Mouse (Mus musculus): ENCODE measurements around the gene Prdm1. TPM values are rescaled to one million over a fixed set of nuclear protein-coding genes. Genes with fewer than 3 reads are reported as not detected.

Prdm1 gene
- total RNA-seq, 2 experiments from 2014 or later: 0.53 to 1.1 TPM

DNA sequence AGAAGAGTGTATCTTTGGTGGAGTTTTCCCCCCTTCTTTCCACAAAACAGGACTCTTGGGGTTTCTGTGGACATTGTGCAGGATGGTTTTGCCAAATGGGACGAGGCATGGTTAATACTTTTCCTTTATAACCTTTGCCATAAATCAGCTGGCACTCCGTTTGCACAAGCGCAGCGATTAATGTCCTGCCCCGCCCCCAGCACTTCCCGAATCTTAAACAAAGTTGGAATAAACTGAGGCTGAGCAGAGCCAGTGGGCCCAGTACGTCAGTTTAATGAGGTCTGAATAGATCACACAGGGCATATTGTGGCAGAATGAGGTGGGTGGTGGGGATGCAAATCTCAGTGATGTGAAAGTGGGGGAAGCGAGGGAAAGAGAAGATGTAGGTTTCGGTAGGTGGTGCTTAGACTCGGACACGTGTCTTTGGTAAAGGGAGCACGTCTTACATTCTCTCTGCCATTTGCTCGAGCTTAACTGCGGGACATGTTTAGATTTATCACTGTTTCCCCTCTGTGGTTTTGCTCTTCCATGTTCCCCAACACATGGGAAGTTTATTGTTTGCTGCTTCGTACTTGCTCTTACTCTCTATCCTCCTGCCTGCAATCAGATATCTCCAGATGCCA, 28.3 kb downstream of the Prdm1 start:
- intact Hi-C loops (cut with DNase I): no loop called here
- DNase-seq (ENCODE audit: low spot score in 2 of 2): no peak

DNA sequence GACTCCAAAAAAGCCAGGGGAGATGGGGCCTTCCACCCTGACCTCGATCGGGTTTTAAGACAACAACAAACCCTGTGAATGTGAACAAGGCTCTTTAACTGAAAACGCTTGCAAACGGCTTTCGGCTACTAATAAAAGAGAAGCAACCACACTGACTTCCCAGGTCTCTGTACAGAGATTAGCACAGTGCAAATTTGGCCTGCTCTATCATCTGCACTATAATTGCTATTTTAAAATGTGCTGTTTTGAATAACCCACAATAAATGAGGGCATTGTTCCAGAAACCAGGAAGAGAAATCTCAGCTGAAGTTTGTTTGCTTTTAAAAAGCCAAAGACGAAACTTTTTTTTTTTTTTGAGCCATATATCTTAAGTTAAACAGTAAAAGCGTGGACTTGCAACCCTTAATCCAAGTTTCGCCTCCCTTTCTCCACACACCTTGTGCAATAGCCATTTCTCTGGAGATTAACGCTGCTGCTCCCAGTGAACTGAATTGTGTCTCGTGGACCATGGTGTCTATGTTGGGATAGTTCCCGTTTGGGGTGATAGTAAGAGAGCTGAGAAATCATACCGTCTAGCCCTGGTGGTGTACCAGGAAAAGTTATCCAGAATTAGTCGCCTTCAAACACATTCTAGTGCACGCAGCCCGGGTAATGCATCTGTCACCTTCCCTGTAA, 34.3 kb downstream of the Prdm1 start:
- intact Hi-C loops (cut with DNase I): no loop called here
- no peak for DNase-seq (ENCODE audit: low spot score in 2 of 2)

DNA sequence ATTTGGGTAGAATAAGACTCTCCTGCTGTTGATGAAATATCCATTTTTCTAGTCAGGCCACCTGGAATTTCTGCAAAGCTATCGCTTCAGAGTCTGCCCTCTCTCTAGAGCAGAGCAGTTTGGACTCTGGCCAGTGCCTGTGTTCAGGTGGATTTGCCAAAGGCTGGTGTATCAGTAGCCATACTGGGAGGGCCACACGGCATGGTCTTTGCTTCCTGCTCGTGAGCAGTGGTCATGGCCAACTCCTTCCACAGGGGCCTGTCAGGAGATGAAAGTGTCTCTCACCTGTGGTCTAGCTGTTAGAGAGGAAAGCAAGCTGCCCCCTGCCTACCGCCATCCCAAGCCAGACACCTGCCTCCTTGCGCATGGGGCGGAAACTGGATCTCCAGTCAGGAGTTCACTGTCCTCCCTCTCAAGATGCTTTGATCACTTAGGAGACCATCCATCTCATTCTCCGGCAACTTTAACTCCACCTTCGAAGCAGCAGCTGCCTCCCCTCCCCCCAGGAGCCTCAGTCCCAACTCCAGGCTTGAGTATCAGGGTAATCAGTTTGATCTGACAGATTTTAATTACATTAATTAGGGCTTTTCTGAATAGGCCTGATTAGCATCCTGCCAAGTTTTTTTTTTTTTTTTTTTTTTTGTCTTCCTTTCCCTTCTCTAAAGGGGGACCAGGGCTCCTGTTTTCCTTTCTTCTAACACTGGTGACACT, 35.3 kb downstream of the Prdm1 start:
- intact Hi-C loops (cut with DNase I): no loop called here

DNA sequence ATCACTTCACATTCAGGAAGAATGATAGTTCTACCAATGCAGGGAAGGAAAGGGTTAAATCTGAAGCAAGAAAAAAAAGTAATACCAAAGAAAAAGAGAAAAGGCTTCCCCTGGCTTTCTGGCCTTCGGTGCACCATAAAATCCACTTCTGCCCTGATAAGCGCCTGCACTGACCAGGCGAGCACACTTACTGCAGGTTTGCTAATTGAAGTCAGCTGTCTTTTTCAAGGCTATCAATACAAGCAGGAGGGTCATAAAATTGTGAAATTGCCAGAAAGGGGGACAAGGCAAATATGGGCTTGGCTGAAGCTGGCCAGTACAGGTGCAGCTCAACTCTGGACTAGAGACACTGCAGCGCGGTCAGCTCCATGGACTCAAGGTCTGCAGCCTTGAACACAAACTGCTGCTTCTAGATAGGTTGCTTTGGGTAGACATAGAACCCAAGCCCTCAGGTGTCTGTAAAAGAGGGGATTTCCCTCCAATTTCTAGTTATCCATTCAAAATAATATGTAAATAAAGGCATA, 37.3 kb downstream of the Prdm1 start:
- intact Hi-C loops (cut with DNase I): no loop called here
- DNase-seq (ENCODE audit: low spot score in 2 of 2): no peak

More for the DNA sequence above, 35.3 kb downstream of the Prdm1 start:
- no peak for DNase-seq (ENCODE audit: low spot score in 2 of 2)

DNA sequence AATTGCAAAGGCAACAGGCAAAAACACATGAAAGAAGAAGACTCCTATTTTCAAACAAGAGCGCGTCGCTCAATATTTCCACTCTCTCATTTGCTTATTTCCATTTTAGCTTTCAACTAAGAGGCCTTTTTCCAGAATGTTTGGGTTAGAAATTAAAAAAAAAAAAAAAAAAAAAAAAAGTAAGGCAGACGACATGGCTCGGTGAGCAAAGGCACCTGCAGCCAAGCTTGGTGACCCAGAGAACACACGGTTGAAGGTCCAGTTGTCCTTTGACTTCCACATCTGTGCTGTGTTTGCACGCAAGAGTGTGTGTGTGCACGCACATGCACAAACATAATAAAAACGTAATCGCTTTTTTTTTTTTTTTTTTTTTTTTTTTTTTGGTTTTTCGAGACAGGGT, 41.2 kb downstream of the Prdm1 start:
- intact Hi-C loops (cut with DNase I): no loop called here
- DNase-seq (ENCODE audit: low spot score in 2 of 2): no peak

DNA sequence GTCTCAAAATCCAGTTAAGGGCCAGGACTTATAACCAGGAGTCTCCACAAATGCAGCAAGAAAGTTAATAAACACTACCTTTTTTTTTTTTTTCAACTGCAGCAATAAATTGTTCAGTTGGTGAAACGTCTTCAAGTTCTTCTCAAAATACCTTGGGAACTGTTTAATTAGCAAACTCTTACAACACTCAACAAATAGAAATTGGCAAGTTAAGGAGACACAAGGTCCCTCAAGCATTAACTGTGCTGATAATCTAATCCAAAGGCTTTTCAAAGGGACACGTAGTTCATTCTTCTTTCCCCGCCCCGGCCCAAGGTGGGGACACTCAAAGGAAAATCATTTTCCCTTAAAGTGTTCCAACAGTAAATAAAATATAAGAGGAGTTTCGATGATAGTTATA, 44.2 kb downstream of the Prdm1 start:
- DNase-seq (ENCODE audit: low spot score in 2 of 2): no peak
- intact Hi-C loops (cut with DNase I): no loop called here

DNA sequence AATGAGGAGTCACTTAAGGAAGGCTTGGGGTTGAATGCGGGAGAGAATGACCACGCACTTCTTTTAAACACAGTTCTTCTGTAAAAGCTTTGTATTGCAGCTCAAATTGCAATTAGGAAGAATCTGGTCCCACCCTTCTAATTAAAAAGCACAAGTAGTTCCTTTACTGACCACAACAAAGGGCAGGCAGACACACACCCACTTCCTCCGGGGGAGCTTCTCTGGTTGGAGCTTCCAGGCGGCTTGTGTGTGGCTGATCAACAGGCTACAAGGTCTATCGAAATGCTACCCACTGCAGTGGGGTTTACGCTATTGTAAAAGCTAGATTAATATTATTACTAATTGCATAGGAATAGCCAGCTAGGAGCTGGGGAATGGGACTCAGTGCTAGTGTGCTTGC, 45.2 kb downstream of the Prdm1 start:
- intact Hi-C loops (cut with DNase I): no loop called here
- no peak for DNase-seq (ENCODE audit: low spot score in 2 of 2)

DNA sequence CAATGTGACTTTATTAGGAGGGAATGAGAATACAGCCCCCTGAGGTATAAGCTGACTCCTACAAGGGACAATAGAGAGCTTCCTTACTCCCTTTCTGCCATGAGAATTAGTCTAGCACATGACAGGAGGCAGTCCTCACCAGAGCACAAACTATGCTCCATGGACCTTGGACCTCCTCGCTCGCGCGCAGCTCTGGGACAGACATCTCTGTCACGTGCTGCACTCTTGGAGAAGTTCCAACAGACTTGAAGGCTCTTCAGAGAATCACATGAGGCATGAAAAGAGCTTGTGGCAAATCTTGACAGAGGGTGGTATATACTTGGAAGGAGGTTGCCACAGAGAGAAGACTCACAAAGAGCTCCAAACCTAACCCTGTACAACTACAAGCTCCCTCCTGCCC, 46.9 kb downstream of the Prdm1 start:
- intact Hi-C loops (cut with DNase I): no loop called here
- no peak for DNase-seq (ENCODE audit: low spot score in 2 of 2)

DNA sequence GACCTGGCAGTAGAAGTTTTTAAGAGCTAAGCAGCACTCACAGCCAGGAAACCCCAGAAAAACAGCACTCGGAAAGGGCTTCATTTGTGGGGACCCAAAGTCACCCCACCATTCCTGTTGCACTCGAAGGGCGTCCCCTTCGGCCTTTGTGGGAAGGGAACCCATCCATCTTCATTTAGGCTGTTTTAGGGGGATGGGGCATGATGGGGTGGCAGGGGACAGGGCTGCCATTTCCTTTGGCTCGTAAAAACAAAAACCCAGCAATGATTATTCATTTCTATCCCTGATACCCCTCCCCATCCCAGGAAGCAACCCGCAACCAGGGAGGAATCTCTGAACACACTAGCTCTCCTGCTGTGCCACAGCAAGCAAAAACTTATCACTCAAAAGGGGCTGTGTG, 49.0 kb downstream of the Prdm1 start:
- DNase-seq (ENCODE audit: low spot score in 2 of 2): no peak
- intact Hi-C loops (cut with DNase I): no loop called here

DNA sequence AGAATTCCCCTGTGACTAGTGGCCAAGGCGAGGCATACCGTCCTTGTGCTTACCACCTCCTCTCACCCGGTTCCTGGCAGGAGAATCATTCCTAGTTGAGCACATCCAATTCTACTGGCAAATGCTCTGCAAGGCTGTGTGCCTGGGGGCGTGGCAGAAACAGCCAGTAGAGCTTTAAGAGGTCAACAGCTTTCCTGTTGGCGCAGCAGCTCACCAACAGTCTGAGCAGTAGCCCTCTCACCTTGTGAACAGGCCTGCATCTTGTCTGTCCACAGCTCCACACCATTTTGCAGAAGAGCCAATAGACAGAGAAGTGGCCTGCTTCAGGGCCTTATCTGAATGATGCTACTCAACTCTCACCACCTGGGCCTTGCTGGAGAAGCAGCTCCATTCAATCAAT, 50.2 kb downstream of the Prdm1 start:
- intact Hi-C loops (cut with DNase I): no loop called here
- no peak for DNase-seq (ENCODE audit: low spot score in 2 of 2)

DNA sequence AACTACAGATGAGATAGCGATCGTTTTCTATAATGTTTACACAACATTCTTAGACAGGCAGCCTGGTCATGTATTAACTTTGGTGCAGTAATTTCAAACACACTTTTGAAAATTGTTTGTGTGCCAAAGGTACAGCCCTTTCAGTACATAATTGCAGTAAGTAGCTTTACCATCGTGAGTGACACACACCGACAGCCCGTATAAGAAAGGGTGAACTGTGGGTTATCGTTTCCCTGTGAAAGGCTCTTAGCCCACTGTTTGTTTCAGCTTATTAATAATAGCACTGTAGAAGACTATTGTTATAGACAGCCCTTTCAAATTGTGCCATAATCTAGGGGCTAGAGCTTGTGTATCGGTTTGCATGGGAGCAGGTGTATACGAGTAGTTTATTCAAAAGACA, 51.1 kb downstream of the Prdm1 start:
- intact Hi-C loops (cut with DNase I): no loop called here
- no peak for DNase-seq (ENCODE audit: low spot score in 2 of 2)

DNA sequence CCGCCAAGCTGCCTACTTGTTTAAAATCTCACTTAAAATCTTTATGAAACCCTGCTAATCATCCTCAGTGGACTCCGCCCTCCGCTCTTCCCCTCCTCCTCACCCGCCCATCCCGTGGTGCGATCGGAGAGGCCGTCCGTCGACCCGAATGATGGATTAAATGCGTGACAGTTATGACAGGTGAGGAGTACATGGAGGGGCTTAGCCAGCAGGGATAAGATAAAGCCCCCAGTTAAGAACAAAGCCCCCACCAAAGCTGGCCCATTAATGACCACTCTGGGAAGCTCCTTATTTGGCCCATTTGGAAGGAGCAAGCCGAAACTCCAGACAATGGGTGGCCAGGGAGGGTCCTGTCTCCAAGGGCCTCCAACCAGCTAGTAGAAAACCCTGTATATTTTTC, 51.8 kb downstream of the Prdm1 start:
- no peak for DNase-seq (ENCODE audit: low spot score in 2 of 2)
- intact Hi-C loops (cut with DNase I): no loop called here

DNA sequence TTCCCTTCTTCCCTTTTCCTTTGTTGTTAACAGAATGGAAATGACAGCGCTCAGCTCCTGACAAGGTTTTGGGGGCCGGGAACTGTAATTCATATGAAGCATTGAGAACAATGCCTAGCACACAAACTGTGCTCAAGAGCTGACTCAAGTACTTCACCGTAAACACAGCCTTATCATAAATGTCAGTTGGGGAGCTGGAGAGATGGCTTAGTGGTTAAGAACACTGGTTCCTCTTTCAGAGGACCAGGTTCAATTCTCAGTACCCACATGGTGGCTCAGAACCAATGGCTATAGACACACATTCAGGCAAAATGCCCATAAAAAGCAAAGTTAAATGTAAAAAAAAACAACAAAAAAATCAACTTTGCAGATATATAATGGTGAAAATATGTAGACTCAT, 52.9 kb downstream of the Prdm1 start:
- intact Hi-C loops (cut with DNase I): no loop called here

DNA sequence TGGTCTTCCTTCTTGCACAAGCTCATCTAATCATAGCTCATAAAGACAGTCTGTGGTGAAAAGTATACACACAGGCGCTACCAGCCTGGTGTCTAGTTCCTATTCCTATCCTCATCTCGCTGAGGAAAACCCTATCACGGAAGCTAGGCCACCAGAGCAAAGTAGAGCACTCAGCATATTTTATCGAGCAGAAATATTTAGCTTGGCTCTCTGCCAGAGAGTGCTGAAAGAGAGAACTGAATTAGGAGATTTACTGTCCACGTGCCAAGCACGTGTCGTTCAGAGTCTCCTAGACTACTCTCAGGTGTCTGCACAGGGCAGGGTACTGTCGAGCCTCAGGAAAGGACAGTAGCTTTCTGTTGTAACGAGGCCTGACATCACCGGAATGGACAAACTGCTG, 54.0 kb downstream of the Prdm1 start:
- peak in 1 of 2 experiments; percentile 16 for DNase-seq (ENCODE audit: low spot score in 2 of 2)
- intact Hi-C loops (cut with DNase I): no loop called here

More for the DNA sequence above, 52.9 kb downstream of the Prdm1 start:
- no peak for DNase-seq (ENCODE audit: low spot score in 2 of 2)

DNA sequence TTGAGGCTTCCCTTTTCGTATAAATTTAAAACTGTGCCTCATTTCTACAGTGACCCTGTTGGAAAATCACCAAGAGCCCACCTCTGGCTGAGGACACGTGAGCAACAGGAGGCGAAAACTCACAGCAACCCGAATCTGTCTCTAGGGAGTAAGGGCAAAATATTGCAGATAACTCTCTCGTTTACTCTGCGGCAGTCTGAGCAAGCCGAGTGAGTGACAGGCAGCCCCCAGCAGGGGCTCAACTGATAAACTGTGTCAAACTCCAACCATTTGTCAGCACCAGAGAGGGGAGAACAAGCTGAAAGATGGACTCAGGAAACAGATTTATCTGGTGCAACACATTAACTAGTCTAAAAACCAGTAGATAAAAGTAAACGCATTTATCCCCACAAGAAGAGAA, 62.7 kb downstream of the Prdm1 start:
- DNase-seq (ENCODE audit: low spot score in 2 of 2): no peak

DNA sequence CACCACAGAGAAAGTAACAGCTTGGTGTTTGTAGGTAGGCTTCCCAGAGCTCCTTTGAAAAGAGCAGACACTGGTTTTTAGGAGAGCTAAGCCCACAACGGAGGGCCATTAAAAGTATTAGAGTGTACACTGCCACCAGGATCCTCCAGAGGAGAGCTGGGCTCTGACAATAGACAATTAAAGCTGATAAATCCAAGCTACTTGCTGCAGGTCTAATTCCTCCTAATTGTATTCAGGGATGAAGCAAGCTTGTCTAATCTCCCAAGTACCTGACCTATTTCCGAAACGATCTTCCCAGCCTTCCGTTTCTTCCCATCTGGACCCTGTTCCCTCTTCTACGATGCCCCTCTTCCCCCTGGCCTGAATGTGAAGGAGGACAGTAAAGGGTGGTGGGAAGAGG, 63.7 kb downstream of the Prdm1 start:
- intact Hi-C loops (cut with DNase I): no loop called here

More for the DNA sequence above, 62.7 kb downstream of the Prdm1 start:
- intact Hi-C loops (cut with DNase I): no loop called here

DNA sequence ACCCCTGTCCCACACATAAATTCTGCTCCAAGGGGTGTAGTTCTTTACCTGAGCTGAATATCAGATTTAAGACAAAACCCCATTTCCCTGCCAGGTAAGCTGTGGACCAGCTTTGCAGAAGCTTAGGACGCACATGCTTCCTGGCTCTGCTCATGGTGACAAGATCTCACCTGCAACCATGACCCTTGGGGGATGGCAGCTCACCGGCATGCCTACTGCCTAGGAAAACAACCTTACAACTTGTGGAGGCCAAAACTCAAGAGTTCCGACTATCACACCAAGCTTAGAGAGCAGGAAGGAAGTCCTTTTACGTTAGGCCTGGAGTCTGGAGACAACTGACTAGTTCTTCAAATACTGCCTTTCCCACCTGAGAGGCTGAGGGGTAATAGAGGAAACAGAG, 64.4 kb downstream of the Prdm1 start:
- intact Hi-C loops (cut with DNase I): no loop called here
- DNase-seq (ENCODE audit: low spot score in 2 of 2): no peak

More for the DNA sequence above, 63.7 kb downstream of the Prdm1 start:
- no peak for DNase-seq (ENCODE audit: low spot score in 2 of 2)

DNA sequence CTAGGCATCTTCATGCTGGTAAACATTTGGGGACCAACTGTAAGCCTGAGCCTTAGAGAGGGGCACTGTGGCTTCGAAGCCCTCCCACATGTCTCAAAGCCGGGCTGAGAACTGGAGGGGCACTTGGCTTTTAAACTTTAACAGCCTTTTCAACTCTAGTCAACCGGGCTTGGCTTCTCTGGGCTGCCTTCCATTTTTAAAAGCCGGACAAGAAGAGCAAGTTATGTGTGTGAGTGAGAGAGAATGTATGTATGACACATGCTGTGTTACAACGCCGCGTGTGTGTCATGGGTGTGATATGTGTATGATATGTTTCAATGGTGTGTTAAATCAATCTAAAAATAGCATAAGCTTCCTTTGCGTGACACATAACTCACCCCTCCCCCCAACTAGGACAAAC, 66.0 kb downstream of the Prdm1 start:
- DNase-seq (ENCODE audit: low spot score in 2 of 2): no peak
- intact Hi-C loops (cut with DNase I): no loop called here

DNA sequence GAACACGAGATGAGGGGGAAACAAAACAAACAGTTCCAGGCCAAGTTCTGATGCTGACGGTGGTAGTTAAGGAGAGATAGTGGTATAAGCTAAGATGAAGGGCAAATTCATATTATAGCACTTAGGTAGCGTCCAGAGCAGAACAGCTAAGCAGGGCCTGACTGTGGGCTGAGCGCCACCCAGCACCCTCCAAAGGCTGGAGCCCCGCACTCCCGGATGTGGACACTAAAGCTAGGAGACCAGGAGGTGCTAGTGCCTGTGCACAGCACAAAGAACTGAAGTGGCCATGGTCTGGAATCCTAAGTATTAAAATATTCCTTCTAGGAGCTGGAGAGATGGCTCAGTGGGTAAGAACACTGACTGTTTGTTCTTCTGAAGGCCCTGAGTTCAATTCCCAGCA, 67.2 kb downstream of the Prdm1 start:
- no peak for DNase-seq (ENCODE audit: low spot score in 2 of 2)
- intact Hi-C loops (cut with DNase I): no loop called here

DNA sequence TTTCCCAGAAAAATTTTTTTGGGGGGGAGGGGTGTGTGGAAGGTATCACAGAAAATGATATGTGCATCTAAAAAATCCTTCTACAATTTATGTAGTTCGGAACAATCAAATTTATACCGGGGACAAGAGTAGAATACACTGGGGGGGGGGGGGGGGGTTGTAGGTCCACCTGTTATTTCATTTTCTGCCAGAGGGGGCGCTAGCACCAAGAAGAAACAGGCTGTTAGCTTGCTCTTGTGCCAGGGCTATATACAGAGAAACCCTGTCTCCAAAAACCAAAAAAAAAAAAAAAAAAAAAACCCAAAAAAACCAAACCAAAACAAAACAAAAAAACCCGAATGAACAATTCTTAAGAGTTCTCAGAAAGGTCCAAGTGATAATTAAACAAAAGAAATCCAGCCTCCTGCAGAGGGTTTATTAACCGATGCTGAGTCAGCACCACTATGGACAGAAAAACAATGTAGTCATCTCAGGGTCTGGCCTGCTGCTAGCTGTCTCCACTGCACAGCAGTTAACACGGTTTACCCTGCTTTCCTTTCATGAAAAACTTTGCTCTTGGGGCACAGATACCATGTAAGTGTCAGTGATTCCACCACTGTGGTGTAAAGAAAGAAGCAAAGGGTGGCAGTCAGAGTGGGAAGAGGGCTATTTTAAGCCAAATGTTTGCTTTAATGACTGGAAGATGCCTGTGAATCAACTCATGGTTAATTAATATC, 68.0 kb downstream of the Prdm1 start:
- intact Hi-C loops (cut with DNase I): no loop called here
- peak in 1 of 2 experiments; percentile 20 for DNase-seq (ENCODE audit: low spot score in 2 of 2)

All from left cerebral cortex, postnatal 25 days (tissue).